Mouse (Mus musculus) stomach, embryonic 15.5 days (tissue): ENCODE results near the gene Zfp146. TPM values are rescaled to one million over a fixed set of nuclear protein-coding genes. Genes with fewer than 3 reads are reported as not detected.
"Not testable (repeated sequence)": the region's sequence is repeated elsewhere in the genome, so short reads cannot be mapped to it uniquely, and the experiment has no call there.

ENCODE experiments used
- ATAC-seq: fragments of 200-750 bp; cut with Nextera tagmentation; 2 replicates; pipeline ENCODE4 v1.8.0; 2017; ENCODE audit warnings: low read depth, moderate number of reproducible peaks, moderate TSS enrichment; ENCODE audit not compliant: insufficient read depth, low FRiP score
- H3K27ac ChIP-seq: fragments of 300-500 bp; sonication (generic); 2 replicates; pipeline ENCODE4 v1.5.1; 2015; ENCODE audit warnings: mild to moderate bottlenecking, inconsistent platforms
- H3K27me3 ChIP-seq: fragments of 300-500 bp; sonication (generic); replicated peaks from 2 replicates; pipeline ENCODE4 v1.6.1; 2015; ENCODE audit warnings: inconsistent platforms
- H3K36me3 ChIP-seq: fragments of 300-500 bp; sonication (generic); 2 replicates; pipeline ENCODE4 v1.6.1; 2015; ENCODE audit warnings: inconsistent platforms
- H3K4me1 ChIP-seq: fragments of 300-500 bp; sonication (generic); 2 replicates; pipeline ENCODE4 v1.6.1; 2015; ENCODE audit warnings: inconsistent platforms
- H3K4me2 ChIP-seq: fragments of 300-500 bp; sonication (generic); 2 replicates; pipeline ENCODE4 v1.6.1; 2015; ENCODE audit warnings: mild to moderate bottlenecking, inconsistent platforms
- H3K4me3 ChIP-seq: fragments of 300-500 bp; sonication (generic); replicated peaks from 2 replicates; pipeline ENCODE4 v1.5.1; 2015; ENCODE audit warnings: inconsistent platforms
- H3K9ac ChIP-seq: fragments of 300-500 bp; sonication (generic); 2 replicates; pipeline ENCODE4 v1.6.1; 2015; ENCODE audit warnings: inconsistent platforms
- H3K9me3 ChIP-seq: fragments of 300-500 bp; sonication (generic); 2 replicates; pipeline ENCODE4 v1.6.1; 2016; ENCODE audit warnings: inconsistent platforms
- WGBS: fragments of 180-500 bp; shearing (Covaris S2); methylation state at CpG from one replicate; pipeline ENCODE4 v1.1.7; 2015; 5-methylcytosine and 5-hydroxymethylcytosine counted together
- polyA plus RNA-seq: library from polyadenylated mRNA; unstranded; fragments of >200 nt; fragmentation: Nextera tagmentation; extraction: Ambion mirVana; gene quantifications from 2 replicates; pipeline ENCODE4 v1.2.1, GENCODE M21; 2015

Gene Zfp146
- polyA plus RNA-seq, 1 experiment from 2014 or later, result 15.0 TPM

DNA sequence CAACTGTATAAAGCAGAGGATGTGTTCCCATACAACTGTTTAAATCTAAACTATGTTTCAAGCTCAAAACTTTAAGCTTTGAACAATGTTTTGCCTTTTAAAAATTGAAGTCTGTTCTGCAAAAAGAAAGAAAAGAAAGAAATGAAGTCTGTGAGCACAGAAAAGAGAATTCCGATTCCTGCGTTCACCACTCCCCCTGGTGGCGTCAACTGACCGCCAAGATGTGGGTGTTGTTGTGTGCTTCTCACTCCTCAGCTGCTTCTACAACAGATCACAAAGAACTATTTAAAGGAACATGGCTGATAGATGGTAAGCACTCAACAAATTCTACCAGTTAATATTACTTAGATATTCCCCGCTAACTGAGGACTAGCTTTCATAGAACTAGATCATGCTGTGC lies 6.4 kb downstream of the Zfp146 start:
- H3K27ac ChIP-seq, result no peak overlapping the region
- no peak overlapping the region for H3K4me3 ChIP-seq
- peaks cover 32% of the 10 kb centered on the region for H3K9me3 ChIP-seq
- peaks cover 80% of the 10 kb centered on the region for H3K36me3 ChIP-seq
- WGBS, result 97% methylated on average over 5 of the region's 5 CpGs
- H3K4me2 ChIP-seq, result no peak overlapping the region
- H3K27me3 ChIP-seq, result no peaks in the 10 kb centered on the region
- no peak overlapping the region for H3K9ac ChIP-seq
- ATAC-seq, result no peak
- H3K4me1 ChIP-seq, result no peaks in the 10 kb centered on the region

DNA sequence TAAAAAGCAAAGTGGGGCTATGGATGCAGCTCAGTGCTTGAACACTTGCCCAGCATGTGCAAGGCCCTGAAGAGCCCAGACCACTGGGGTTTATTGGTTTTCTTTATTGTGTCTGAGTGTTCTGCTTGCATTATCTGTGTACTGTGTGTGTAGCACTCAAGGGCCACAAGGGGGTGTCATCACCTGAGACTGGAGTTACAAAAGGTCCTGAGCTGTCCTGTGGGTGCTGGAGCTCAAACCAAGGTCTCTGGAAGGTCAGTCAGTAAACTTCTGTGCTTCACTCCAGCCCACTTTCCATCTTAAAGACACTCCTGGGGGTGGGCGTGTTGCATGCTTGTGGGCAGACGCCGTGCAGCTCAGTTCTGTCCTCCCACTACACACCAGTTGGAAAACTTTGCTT lies 14.0 kb downstream of the Zfp146 start:
- H3K4me3 ChIP-seq, result no peak overlapping the region
- no peaks in the 10 kb centered on the region for H3K4me1 ChIP-seq
- no peak for ATAC-seq
- no peaks in the 10 kb centered on the region for H3K27me3 ChIP-seq
- WGBS, result 100% methylated on average over 3 of the region's 3 CpGs
- H3K4me2 ChIP-seq, result no peak overlapping the region
- H3K9ac ChIP-seq, result no peak overlapping the region
- peaks cover 59% of the 10 kb centered on the region for H3K36me3 ChIP-seq
- H3K9me3 ChIP-seq, result peaks cover 37% of the 10 kb centered on the region
- no peak overlapping the region for H3K27ac ChIP-seq

- WGBS, result 95% methylated on average over 1 of the region's 1 CpGs
These were observed 15.5 kb downstream of the Zfp146 start for GRCm38 (mm10) chr7:30154040-30154439.

DNA sequence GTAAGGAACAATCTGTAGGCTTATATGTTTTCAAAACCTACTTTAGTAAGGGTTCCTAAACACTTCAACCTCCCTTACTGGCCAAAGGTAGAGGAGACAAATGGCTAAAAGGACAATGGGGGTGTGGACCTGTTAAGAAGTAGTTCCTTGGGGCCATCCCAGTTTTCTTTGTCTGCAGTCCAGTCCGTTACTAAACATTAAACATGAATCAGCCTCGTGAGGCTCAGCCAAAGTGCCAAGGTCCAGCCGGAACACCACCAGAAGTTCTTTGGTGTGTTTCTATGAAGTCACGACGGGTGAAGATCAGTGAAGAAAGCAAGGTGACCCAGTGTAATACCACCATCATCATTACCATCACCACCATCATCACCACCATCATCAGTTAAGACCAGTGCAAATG lies 22.5 kb downstream of the Zfp146 start:
- Histone ChIP-seq H3K27ac (no peak overlapping the region), H3K36me3 (peaks cover 21% of the 10 kb centered on the region), H3K9ac (no peak overlapping the region), H3K9me3 (peaks cover 7% of the 10 kb centered on the region), H3K4me2 (no peak overlapping the region), H3K27me3 (no peaks in the 10 kb centered on the region), H3K4me1 (peaks cover 3% of the 10 kb centered on the region; the same call in 1 of the 2 replicates), H3K4me3 (no peak overlapping the region)
- no peak for ATAC-seq
- 89% methylated on average over 5 of the region's 5 CpGs for WGBS

More at GRCm38 (mm10) chr7:30154040-30154439, 15.5 kb downstream of the Zfp146 start:
- no peak overlapping the region for H3K9ac ChIP-seq
- H3K27ac ChIP-seq, result no peak overlapping the region
- H3K36me3 ChIP-seq, result peaks cover 51% of the 10 kb centered on the region
- H3K4me3 ChIP-seq, result no peak overlapping the region
- peaks cover 27% of the 10 kb centered on the region; the same call in 1 of the 2 replicates for H3K9me3 ChIP-seq
- no peaks in the 10 kb centered on the region for H3K4me1 ChIP-seq
- H3K4me2 ChIP-seq, result no peak overlapping the region
- H3K27me3 ChIP-seq, result no peaks in the 10 kb centered on the region
- no peak for ATAC-seq

GRCm38 (mm10) chr7:30143555-30144209 lies 25.9 kb downstream of the Zfp146 start:
- Histone ChIP-seq H3K36me3 (peaks cover 16% of the 10 kb centered on the region), H3K4me1 (peaks cover 3% of the 10 kb centered on the region; the same call in 1 of the 2 replicates), H3K9me3 (no peaks in the 10 kb centered on the region; the same call in 1 of the 2 replicates), H3K9ac (peak overlapping the region; percentile 44; the same call in 1 of the 2 replicates), H3K27ac (peak overlapping the region; percentile 89), H3K4me2 (peak overlapping the region; percentile 78), H3K4me3 (peak overlapping the region; percentile 57), H3K27me3 (no peaks in the 10 kb centered on the region)
- ATAC-seq, result peak; percentile 90
- 1% methylated on average over 35 of the region's 35 CpGs for WGBS

GRCm38 (mm10) chr7:30143170-30143554 lies 26.4 kb downstream of the Zfp146 start:
- Histone ChIP-seq H3K36me3 (peaks cover 11% of the 10 kb centered on the region), H3K27me3 (no peaks in the 10 kb centered on the region), H3K4me3 (peak overlapping the region; percentile 57), H3K27ac (peak overlapping the region; percentile 89; the same call in 1 of the 2 replicates), H3K9ac (peak overlapping the region; percentile 19; the same call in 1 of the 2 replicates), H3K4me2 (peak overlapping the region; percentile 78), H3K9me3 (no peaks in the 10 kb centered on the region; the same call in 1 of the 2 replicates), H3K4me1 (peaks cover 3% of the 10 kb centered on the region; the same call in 1 of the 2 replicates)
- ATAC-seq, result 0 out of 2 replicates have a peak, but pooled peaks have one; percentile 14
- 7% methylated on average over 8 of the region's 8 CpGs for WGBS

- no peak for ATAC-seq
- WGBS, result 83% methylated on average over 10 of the region's 10 CpGs
- no peak overlapping the region for H3K9ac ChIP-seq
- H3K4me2 ChIP-seq, result no peak overlapping the region
- peaks cover 3% of the 10 kb centered on the region; the same call in 1 of the 2 replicates for H3K9me3 ChIP-seq
- H3K36me3 ChIP-seq, result peaks cover 40% of the 10 kb centered on the region
- H3K4me3 ChIP-seq, result no peak overlapping the region
- H3K4me1 ChIP-seq, result no peaks in the 10 kb centered on the region
- no peaks in the 10 kb centered on the region for H3K27me3 ChIP-seq
- H3K27ac ChIP-seq, result no peak overlapping the region
These were observed 32.7 kb downstream of the Zfp146 start for GRCm38 (mm10) chr7:30136826-30137225.

DNA sequence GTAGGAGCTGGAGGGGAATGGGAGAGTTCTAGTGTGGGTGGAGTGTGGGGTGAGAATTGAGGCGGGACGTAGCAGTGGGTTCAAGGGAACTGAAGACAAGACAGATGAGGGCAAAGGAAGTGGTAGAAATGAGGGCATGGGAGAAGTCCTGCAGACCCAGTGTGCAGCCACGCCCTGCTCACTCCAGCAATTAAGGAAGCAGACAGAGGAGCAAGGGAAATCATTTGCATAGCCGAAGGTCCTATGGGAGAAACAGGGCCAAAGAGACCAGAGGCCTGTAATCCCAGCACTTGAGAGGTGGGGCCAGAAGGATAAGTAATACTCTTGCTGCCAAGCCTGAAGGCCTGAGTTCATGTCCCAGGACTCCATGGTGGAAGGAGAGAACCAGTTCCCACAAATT lies 37.2 kb downstream of the Zfp146 start:
- peaks cover 31% of the 10 kb centered on the region for H3K36me3 ChIP-seq
- H3K9ac ChIP-seq, result no peak overlapping the region
- no peaks in the 10 kb centered on the region for H3K27me3 ChIP-seq
- H3K27ac ChIP-seq, result no peak overlapping the region
- H3K4me1 ChIP-seq, result no peaks in the 10 kb centered on the region
- ATAC-seq, result no peak
- H3K4me2 ChIP-seq, result no peak overlapping the region
- H3K4me3 ChIP-seq, result no peak overlapping the region
- WGBS, result 90% methylated on average over 4 of the region's 4 CpGs
- peaks cover 3% of the 10 kb centered on the region; the same call in 1 of the 2 replicates for H3K9me3 ChIP-seq

GRCm38 (mm10) chr7:30129900-30130299 lies 39.6 kb downstream of the Zfp146 start:
- 90% methylated on average over 8 of the region's 8 CpGs for WGBS
- H3K4me1 ChIP-seq, result no peaks in the 10 kb centered on the region
- H3K27me3 ChIP-seq, result no peaks in the 10 kb centered on the region
- no peak overlapping the region for H3K9ac ChIP-seq
- H3K36me3 ChIP-seq, result peaks cover 26% of the 10 kb centered on the region
- no peak for ATAC-seq
- peaks cover 3% of the 10 kb centered on the region; the same call in 1 of the 2 replicates for H3K9me3 ChIP-seq
- H3K4me2 ChIP-seq, result no peak overlapping the region
- no peak overlapping the region for H3K27ac ChIP-seq
- H3K4me3 ChIP-seq, result no peak overlapping the region

DNA sequence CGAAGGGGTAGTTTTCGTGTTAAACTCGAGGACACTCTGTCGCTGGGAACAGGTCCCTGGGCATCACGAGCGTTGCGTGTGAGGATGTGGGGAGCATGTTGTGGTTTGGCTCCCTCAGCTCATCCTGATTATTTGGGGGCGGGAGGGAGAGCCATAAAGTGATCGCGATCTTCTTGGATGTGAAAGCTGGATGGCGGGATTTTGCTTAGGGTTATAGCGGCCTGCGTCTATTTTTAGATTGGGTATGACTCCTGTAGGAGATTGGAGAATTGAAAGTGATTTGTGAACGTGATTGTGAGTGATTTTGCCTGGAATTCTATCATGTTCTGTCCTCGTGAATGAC lies 47.4 kb downstream of the Zfp146 start:
- Histone ChIP-seq H3K4me2 (peak overlapping the region; percentile 89), H3K27ac (peak overlapping the region; percentile 76), H3K4me3 (peak overlapping the region; percentile 69), H3K27me3 (no peaks in the 10 kb centered on the region), H3K36me3 (no peaks in the 10 kb centered on the region; the same call in 1 of the 2 replicates), H3K4me1 (no peaks in the 10 kb centered on the region), H3K9me3 (no peaks in the 10 kb centered on the region), H3K9ac (peak overlapping the region; percentile 50; the same call in 1 of the 2 replicates)
- WGBS, result 4% methylated on average over 15 of the region's 15 CpGs
- ATAC-seq, result peak; percentile 25; the same call in 1 of the 2 replicates

DNA sequence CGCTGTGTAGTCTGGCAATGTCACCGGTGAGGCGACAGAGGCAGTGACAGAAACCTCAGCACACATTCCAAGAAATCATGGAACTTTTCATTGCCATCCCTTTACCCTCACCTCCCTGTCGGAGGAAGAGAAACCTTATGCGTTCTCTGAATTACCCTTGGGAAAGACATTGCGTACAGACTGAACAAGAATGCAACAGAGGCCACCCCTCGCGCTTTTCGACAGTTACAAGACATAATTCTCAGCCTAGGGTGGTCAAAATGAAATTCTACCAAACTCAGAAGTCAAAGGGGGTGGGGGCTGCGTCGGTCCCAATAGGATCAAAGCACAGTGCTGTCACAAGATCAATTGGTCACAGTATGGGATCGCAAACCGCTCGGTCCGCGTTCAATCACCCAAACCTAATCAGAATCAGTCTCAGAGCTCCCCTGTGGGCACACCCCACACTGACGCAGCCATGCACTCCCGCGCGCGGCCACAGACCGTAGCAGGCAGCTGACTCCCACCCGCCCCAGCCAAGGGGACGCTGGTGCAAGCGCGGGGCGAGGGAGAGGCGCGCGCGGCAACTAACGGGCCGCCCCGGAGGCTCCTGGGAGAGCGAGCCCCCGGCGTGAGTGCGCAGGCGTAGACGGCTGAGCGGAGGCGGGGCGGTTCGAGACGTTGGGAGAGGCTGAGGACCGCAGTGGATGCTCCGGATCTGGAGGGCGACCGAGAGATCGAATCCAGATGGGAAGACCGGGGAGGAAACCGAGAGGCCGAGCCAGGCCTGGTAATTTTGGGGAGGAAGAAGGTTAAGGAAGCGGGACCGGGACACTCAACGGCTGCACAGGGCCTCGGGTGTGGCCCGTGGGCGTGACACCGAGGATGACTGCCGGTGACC lies 48.0 kb downstream of the Zfp146 start, which contains the start of gene Zfp382:
Gene Zfp382, plus strand, starts transcription at position 635 of the 880 bp plus-strand sequence.
- no peaks in the 10 kb centered on the region for H3K9me3 ChIP-seq
- peak within 1 kb of the TSS; percentile 76 for H3K27ac ChIP-seq
- no peaks in the 10 kb centered on the region for H3K4me1 ChIP-seq
- peak within 1 kb of the TSS; percentile 50 for H3K9ac ChIP-seq
- no peaks in the 10 kb centered on the region for H3K27me3 ChIP-seq
- H3K36me3 ChIP-seq, result no peaks in the 10 kb centered on the region
- peak within 1 kb of the TSS; percentile 89 for H3K4me2 ChIP-seq
- WGBS, result under 1% methylated on average over 61 of the region's 61 CpGs
- peak within 1 kb of the TSS; percentile 69 for H3K4me3 ChIP-seq
- ATAC-seq, result peak; percentile 92

- ATAC-seq, H3K4me3 ChIP-seq, H3K27ac ChIP-seq, H3K4me1 ChIP-seq, H3K9ac ChIP-seq, H3K36me3 ChIP-seq, H3K9me3 ChIP-seq, H3K27me3 ChIP-seq, H3K4me2 ChIP-seq: not testable (repeated sequence)
- WGBS, result 94% methylated on average over 12 of the region's 12 CpGs
These were observed 51.6 kb downstream of the Zfp146 start for GRCm38 (mm10) chr7:30117935-30118334.
